Mouse (Mus musculus): ENCODE measurements at regions not wholly inside any gene's neighbourhood (a gene's known extent, or its start where the extent isn't known, plus 50 kb on each side); places are given as distances from the start of the nearest gene placed in this dataset.
"Not testable (repeated sequence)": the region's sequence is repeated elsewhere in the genome, so short reads cannot be mapped to it uniquely, and the experiment has no call there.

DNA sequence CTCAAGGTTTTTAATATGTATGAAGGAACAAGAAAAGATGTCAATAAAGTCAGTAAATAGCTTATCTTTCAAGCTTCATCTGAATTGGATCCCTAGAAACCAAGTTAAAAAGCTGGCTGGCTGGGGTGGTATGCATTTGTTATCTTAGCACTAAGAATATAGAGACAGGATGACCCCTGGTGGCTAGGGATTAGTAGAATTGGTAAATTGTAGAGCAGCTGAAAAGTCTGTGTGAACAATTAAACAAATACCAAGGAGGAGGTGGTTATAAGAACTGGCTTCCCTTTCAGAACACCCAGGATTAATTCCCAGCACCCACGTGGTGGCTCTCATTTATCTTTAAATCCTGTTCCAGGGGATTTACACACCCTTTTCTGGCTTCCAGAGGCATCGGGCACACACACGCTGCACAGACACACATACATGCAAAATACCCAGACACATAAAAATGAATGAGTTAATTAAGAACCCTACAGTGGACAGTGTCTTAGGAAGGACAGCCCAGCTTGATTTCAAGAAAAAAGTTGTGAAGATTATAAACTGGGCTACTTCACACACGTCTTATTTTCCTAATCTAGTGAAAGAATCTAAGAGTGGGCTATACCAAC is 170.5 kb downstream of the Pdzph1 start:
- DNase-seq (ENCODE audit: low read depth, low spot score): no peak

DNA sequence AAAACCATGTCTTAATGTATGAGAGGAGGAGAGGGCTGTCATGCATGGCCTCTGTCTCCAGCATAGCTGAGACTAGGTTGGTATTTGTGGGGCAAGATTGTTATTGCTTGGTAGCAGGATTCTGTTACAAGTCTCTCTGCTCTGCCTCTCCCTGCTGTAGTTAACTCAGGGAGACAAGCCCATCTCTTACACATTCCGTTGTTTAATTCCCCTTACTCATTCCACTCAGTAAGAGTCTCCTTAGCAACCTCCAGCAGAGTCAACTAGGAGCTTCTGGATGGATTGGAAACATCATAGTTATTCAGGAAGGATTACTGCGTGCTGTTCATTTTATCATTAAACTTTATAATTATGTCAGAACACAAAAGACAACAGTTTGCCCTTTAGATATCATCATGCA is 171.8 kb downstream of the Pdzph1 start:
- no peak for DNase-seq (ENCODE audit: low read depth, low spot score)

DNA sequence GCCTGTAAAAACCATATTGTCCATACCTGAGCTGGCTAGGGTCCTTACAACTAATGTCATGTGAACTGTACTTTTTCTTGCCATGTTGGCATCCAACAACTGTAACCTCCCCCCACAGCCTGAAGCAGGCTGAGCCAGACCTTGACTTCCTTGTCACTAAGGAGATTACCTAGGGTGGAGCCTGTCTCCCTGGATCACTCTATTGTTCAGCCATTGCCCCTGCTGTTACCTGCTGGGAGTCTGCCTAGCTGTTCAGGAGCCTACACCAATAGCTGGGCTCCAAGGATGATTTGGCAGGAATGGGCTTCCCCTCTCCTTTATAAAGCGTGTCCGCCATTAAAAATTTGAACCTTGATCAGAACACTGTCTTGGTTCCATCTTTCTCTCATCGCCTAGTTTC is 215.7 kb downstream of the Pdzph1 start:
- DNase-seq (ENCODE audit: low read depth, low spot score): not testable (repeated sequence)

DNA sequence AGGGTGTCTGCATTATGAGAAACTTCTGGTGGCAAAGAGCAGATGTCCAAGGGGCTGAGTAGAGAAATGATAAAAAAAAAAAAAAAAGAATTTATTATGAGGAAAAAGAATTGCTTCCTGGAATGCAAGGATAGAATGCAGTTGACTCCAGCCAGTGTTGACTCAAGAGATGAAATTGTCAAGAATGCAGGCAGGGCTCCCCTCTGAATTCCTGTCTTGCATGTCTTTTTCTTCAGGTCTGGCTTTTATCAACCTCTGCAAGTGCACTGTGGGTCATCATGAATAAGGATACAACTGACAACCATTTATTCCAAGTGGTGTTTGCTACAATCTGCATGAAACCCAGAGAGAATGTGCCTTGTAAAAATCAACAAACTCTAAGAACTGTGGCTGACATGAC is 217.6 kb downstream of the Pdzph1 start:
- DNase-seq (ENCODE audit: low read depth, low spot score): no peak

DNA sequence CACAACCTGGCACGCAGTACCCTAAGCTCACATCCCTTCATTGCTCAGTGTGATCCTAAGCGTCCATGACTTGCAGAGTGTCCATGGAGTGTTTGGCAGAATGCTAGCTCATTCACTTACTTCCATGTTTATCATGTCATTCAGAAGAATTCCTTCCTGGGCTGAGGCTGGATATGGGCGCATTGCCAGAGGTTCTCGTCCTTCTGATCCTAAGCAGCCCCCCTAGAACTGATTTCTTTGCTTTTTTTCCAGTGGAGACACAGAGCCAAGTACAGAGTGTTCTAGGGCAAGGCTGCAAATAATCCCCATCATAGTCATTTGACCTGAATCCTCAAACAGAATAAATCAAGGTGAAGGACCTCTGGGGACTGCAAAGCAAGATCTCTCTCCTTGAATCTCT is 226.0 kb downstream of the Pdzph1 start:
- DNase-seq (ENCODE audit: low read depth, low spot score): no peak

DNA sequence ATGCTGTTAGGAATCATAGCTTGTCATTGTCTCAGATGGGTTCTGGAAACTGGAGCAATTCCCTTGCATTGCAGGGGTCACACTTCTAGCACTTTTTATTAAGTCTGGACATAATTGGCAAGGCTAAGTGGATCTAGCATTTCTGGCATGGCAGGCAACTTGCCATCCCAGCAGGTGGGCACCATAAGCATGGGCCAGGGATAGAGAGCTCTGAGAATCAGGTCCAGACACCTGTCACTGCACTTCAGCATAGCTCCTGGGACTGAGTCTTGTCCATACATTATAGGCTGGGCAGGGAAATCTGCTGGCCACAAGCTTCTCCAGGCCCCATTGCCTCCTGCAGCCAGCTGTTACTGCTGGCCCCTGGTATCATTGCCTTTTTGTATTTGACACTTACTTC is 242.2 kb downstream of the Pdzph1 start:
- no peak for DNase-seq (ENCODE audit: low read depth, low spot score)

DNA sequence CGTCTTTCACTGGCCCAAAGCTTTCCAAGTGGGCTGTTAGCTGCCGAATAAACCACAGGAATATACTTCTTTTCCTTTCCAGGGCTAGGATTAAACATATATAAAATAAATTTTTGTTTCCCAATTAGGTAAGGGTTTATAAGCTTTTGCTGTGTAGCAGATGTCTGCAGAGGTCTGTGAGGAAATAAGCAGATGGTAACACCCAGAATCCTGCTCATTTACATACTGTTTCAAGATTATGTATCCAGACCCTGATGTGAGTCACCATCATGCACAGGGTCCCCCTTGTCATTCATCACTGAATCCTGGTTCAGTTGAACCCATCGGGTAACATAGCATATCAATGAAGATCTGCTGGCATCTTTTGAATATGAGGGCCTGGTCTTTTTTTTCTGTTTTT is 242.9 kb downstream of the Pdzph1 start:
- no peak for DNase-seq (ENCODE audit: low read depth, low spot score)

DNA sequence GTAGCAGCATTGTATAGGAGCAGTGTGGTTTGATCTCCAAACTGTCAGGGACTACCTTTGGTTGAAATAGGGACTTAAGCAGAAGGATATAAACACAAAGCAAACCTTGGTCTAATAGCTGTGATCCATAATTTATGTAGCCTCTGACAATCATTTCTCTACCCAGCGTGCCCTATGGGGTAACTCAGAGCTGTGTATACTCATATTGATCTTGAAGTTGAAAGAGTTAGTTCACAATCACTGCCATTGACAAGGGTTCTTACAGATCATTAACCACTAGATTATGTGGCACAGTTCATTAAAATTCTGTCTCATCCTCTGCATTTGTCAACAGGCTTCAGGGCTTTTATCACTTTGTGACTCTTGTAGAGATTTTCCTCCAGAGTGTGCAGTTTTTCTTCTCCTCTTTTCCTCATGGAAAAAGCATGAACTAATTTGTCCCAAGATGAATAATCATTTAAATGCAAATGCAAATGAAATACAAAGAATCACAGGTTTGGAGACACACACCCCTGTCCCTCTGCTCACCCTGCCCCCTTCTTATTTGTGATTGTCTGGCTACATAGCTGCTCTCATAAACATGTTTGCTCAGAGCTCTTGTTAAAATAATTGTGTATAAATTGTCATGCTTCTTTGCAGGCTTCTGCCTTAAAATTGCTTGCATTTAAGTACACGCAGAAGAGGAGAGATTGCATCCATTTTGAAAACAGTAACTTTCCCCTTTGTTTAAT is 280.3 kb downstream of the Pdzph1 start:
- DNase-seq (ENCODE audit: low read depth, low spot score): no peak

DNA sequence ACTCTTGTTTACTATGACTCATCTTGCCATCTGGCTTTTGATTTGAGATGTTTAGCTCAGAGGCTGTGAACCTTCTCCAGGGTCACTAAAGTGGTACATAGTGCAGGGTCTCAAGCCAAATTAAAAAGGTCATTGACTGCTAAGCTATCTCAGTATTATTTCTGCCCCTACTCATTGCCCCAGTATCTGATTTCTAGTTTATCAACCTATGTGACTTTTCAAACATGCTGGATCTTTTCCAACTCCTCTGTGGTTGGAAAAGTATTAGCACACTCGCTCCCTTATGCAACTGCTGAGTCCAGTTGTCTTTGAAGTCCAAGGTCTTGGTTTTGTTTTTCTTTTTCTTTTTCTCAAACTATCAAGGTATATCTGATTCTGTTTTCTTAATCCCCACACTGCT is 301.0 kb downstream of the Pdzph1 start:
- DNase-seq (ENCODE audit: low read depth, low spot score): no peak

DNA sequence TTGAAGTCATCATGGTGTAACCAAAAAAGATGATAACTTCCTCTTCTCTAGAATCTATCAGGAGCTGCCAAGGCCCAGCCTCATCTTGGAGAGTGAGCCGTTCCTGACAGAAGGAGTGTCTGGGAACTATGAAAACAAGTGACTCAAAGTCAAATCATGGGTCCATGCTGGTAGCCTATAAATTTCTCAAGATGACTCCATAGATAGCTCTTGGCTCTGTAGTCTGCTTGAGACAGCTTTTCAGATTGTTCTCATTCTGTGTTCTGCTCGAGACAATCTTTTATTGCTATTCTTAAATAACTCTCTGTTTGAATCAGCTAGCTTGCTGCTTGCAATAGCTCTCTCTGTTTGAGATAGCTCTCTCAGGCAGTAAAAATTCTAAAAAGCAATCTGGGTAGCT is 318.9 kb downstream of the Pdzph1 start:
- no peak for DNase-seq (ENCODE audit: low read depth, low spot score)

DNA sequence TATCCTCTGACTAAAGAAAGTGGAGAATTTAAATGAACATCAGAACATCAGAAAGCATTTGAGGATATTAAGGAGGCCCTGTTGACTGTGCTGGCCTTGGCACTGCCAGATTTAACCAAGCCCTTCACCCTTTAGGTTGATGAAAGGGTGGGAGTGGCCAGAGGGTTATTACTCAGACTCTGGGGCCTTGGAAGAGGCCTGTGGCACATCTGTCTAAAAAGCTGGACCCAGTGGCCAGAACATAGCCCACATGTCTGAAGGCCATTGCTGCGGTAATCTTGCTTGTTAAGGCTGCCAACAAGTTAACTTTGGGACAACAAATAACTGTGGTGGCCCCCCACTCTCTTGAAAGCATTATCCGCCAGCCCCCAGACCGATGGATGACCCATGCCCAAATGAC is 323.1 kb downstream of the Pdzph1 start:
- DNase-seq (ENCODE audit: low read depth, low spot score): no peak

DNA sequence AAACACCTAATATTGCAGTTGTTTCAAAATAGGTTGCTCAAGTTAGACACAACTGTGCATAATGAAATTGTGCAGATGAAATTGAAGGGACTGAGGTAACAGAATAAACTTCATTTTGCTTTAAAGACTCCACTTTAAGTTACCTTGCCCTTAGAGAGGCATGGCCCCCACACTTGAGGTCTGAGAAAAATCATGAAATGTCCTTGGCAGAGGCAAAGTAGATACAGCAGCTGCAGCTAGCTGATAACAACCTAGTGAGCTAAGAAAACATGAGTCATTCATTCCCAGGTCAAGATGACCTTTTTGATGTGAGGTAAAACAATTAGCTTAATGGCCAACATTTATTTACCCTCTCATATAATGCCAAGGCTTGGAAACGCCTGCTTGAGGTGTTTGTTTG is 347.4 kb downstream of the Pdzph1 start:
- DNase-seq (ENCODE audit: low read depth, low spot score): no peak

DNA sequence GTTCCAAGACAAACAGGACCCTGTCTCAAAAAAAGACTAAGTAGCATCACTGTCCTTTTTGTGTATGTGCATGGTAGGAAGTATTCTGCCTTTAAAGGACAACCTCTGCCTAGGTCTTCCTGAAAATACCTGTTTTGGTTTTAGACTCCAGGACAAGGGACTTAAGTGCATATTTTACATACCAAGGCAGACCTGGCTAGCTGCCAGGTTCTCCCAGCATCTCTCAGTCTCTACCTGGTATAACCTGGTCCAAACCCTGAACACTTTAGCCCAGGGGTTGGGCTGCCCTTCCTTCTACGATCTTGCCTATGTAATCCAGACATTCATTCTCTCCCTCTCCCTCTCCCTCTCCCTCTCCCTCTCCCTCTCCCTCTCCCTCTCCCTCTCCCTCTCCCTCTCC is 348.9 kb downstream of the Pdzph1 start:
- no peak for DNase-seq (ENCODE audit: low read depth, low spot score)

DNA sequence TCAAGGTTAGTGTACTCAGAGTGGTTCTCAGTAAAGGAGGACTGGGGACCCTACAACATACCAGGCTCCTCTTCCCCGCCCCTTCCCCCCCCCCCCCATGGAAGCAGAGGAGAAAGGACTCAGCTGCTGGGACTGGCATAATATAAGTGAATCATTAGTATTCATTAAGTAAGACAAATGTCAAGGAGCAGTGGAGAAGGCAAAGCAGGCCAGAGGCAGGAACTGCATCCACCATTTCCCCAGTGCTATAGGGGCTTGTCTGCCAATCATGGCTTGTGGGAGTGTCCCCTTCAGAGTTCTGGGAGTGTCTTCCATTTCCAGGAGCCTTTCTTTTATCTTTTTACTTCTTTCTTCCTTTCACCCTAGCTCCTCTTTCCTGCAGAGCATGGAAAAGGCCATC is 392.3 kb downstream of the Pdzph1 start:
- DNase-seq (ENCODE audit: low read depth, low spot score): no peak

DNA sequence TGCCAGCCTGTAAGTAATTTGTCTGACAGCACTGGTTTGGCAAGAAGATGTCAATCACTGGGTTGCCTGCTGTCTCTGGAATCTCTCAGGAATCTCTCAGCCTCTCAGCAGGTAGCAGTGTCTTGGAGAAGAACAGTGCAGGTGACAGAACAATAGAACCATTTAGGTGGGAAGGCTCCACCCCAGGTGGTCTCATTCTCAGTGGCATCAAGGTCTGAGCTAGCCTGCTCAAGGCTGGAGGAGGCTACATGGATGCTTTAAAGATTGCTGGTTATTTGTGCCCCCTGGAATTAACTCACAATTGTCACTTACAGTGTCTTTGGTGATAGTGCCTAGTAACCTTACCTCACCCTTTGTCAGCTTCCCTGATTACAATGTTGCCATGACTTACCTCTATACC is 394.5 kb downstream of the Pdzph1 start:
- no peak for DNase-seq (ENCODE audit: low read depth, low spot score)

DNA sequence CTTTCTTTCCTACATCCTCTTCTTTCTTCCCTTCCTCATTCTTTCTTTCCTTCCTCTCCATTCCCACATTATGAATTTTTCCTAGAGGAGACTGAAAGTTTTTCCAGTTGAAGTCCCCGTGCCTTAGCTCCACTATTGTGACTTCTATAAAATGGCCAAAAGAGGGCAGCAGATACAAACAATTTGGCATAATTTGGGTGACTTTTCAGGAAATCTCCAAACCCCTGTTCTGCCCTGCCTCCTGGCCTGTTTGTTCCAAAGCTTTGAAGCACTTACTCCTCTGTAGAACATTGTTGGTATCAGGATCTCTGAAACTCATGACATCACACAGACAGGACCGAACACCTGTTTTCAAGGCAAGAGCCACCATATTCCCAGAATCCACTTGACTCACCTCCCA is 403.2 kb downstream of the Pdzph1 start:
- peak; percentile 25 for DNase-seq (ENCODE audit: low read depth, low spot score)

DNA sequence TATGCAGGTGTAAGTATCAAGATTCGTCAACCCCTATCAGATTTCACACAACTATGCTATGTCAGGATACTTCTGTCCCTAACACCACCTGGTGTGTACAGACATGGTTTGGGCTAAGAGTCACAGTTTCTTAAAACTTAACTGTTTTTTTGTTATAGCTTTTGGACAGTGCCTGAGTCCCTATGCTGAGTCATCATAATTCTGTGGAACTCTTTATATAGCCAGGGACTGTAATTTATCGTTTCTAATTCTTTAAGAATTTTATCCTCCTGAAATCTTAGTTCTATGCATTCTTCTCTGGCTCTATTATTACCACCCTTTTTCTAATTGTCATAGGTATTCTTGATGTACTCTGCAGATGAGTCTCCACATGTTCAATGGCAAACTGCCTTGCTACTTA is 418.3 kb downstream of the Pdzph1 start:
- DNase-seq (ENCODE audit: low read depth, low spot score): no peak

All from retina, adult 2 months (tissue).